Mouse (Mus musculus) kidney, postnatal 0 days (tissue): Measurements from ENCODE around the gene Tas2r143. TPM values are rescaled to one million over a fixed set of nuclear protein-coding genes. Genes with fewer than 3 reads are reported as not detected.

Experiments
- ATAC-seq: fragments of 200-750 bp; cut with Nextera tagmentation; replicated peaks from 2 replicates; pipeline ENCODE4 v1.8.0; 2017; ENCODE audit warnings: low read depth, moderate number of reproducible peaks, moderate TSS enrichment, moderate library complexity; ENCODE audit not compliant: low FRiP score
- DNase-seq: peaks from one replicate; pipeline ENCODE4 v3.0.0-alpha.2; 2016; ENCODE audit warnings: low spot score
- H3K27ac ChIP-seq: fragments of 300-500 bp; sonication (generic); 2 replicates; pipeline ENCODE4 v1.5.1; 2014; ENCODE audit warnings: mild to moderate bottlenecking
- H3K27me3 ChIP-seq: fragments of 300-500 bp; sonication (generic); 2 replicates; pipeline ENCODE4 v1.6.1; 2014; ENCODE audit warnings: low read length, mixed read lengths; ENCODE audit not compliant: insufficient read depth
- H3K36me3 ChIP-seq: fragments of 300-500 bp; sonication (generic); 2 replicates; pipeline ENCODE4 v1.6.1; 2014; ENCODE audit warnings: low read length, mixed read lengths; ENCODE audit not compliant: insufficient read depth
- H3K4me1 ChIP-seq: fragments of 300-500 bp; sonication (generic); replicated peaks from 2 replicates; pipeline ENCODE4 v1.6.1; 2014; ENCODE audit warnings: antibody characterized with exemption, low read length, mixed read lengths; ENCODE audit not compliant: insufficient read depth
- H3K4me2 ChIP-seq: fragments of 300-500 bp; sonication (generic); 2 replicates; pipeline ENCODE4 v1.6.1; 2014; ENCODE audit warnings: mild to moderate bottlenecking, low read length, moderate library complexity, mixed read lengths
- H3K4me3 ChIP-seq: fragments of 300-500 bp; sonication (generic); replicated peaks from 2 replicates; pipeline ENCODE4 v1.5.1; 2014; ENCODE audit warnings: low read depth, low read length
- H3K9ac ChIP-seq: fragments of 300-500 bp; sonication (generic); 2 replicates; pipeline ENCODE4 v1.6.1; 2014; ENCODE audit warnings: low read depth, low read length
- H3K9me3 ChIP-seq: fragments of 300-500 bp; sonication (generic); replicated peaks from 2 replicates; pipeline ENCODE4 v1.6.1; 2016; ENCODE audit warnings: low read length, inconsistent platforms, mixed read lengths
- CTCF ChIP-seq: IDR thresholded peaks from 2 replicates; pipeline ENCODE4 v1.5.1; 2016; ENCODE audit warnings: antibody characterized with exemption, low read depth, mild to moderate bottlenecking, moderate library complexity
- WGBS: fragments of 180-500 bp; shearing (Covaris S2); extraction: QIAGEN DNeasy Blood & Tissue Kit; methylation state at CpG from one replicate; pipeline ENCODE4 v1.1.7; 2014; 5-methylcytosine and 5-hydroxymethylcytosine counted together
- polyA plus RNA-seq: library from polyadenylated mRNA; unstranded; fragments of >200 nt; fragmentation: Nextera tagmentation; extraction: Ambion mirVana; gene quantifications from 2 replicates; pipeline ENCODE4 v1.2.1, GENCODE M21; 2015

Gene Tas2r143
- polyA plus RNA-seq, 1 experiment from 2014 or later: not detected

GRCm38 (mm10) chr6:42372421-42372815 lies 27.6 kb upstream of the Tas2r143 start:
- Histone ChIP-seq H3K4me3 (peak overlapping the region; percentile 51), H3K27me3 (no peaks in the 10 kb centered on the region), H3K4me1 (peaks cover 13% of the 10 kb centered on the region; the same call in 1 of the 2 replicates), H3K9me3 (no peaks in the 10 kb centered on the region), H3K36me3 (no peaks in the 10 kb centered on the region), H3K4me2 (peak overlapping the region; percentile 94), H3K27ac (no peak overlapping the region), H3K9ac (peak overlapping the region; percentile 57)
- WGBS: 27% methylated on average over 9 of the region's 9 CpGs
- 0 out of 2 replicates have a peak, but pooled peaks have one; percentile 8 for ATAC-seq
- no peak for DNase-seq
- no peak for TF ChIP-seq CTCF

- peak; percentile 85 for ATAC-seq
- DNase-seq: peak; percentile 84
- Histone ChIP-seq H3K4me1 (peaks cover 13% of the 10 kb centered on the region; the same call in 1 of the 2 replicates), H3K9ac (peak within 1 kb of the TSS; percentile 57), H3K36me3 (no peaks in the 10 kb centered on the region), H3K4me3 (peak within 1 kb of the TSS; percentile 51), H3K4me2 (peak within 1 kb of the TSS; percentile 94), H3K9me3 (no peaks in the 10 kb centered on the region), H3K27ac (no peak within 1 kb of the TSS), H3K27me3 (no peaks in the 10 kb centered on the region)
- WGBS: 2% methylated on average over 33 of the region's 36 CpGs
- peak; percentile 68 for TF ChIP-seq CTCF
Measured at GRCm38 (mm10) chr6:42372816-42373547, 27.1 kb upstream of the Tas2r143 start, which contains the start of gene Epha1. Gene Epha1, minus strand, starts transcription at chr6:42373268.

DNA sequence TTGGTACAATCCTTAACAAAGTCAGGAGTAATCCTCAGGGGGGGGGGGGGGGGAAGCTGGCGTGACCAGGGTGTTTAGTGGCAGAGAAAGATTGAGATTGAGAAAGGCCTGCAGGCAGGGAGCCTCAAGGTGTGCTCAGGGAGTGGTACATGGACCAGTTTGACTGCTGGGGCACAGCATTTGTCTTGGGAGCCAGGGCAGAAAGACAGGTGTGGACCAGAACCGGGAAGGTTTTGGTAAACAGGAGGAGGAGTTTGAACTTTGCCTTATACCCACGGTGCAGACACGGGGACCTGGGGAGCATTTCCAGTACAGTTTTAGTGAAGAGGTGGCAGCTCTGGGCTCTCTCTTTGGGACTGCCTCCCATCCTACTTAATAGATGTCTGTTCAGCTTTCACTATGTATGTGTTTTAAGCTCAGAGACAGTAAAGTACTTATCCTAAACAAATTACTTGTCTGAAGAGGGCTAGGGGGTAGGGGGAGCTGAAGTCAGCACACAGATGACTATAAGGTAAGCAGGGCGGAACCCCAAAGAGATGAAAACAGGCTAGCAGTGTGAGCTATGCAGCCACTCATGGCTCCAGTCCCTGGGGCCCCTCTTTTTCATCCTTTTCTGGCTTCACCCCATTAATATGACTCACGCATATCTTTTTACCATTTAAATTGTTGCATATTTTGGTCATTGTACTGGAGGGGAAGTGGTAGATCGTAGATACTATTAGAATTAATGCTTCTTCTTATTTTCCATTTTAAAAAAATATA lies 26.2 kb upstream of the Tas2r143 start:
- peaks cover 13% of the 10 kb centered on the region; the same call in 1 of the 2 replicates for H3K4me1 ChIP-seq
- 41% methylated on average over 7 of the region's 7 CpGs for whole genome bisulfite sequencing
- peak overlapping the region; percentile 51 for H3K4me3 ChIP-seq
- no peaks in the 10 kb centered on the region for H3K36me3 ChIP-seq
- H3K27me3 ChIP-seq: no peaks in the 10 kb centered on the region
- DNase-seq: no peak
- ATAC-seq: peak; percentile 3; the same call in 1 of the 2 replicates
- H3K27ac ChIP-seq: no peak overlapping the region
- no peak for TF ChIP-seq CTCF
- H3K9ac ChIP-seq: 0 out of 2 replicates have a peak overlapping the region, but pooled peaks have one; percentile 25
- H3K9me3 ChIP-seq: no peaks in the 10 kb centered on the region
- peak overlapping the region; percentile 94 for H3K4me2 ChIP-seq

DNA sequence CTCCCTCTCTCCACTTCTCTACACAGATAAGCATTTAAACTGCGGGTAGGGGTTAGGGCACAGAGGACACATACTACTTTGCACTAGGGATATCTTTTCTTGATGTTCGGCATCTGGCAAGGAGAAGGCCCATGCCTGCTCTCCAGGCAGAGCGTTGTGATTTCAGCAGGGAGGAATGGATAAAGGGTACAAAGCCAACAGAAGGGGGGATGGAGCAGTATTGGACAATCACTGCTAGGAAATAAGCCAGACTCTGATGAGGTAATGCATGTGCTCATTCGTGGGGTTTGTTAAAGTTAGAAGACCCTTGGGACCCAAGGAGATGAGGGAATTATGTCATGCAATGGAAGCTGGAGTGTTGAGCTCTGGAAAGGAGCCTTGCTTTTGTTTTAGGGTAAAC lies 25.3 kb upstream of the Tas2r143 start:
- ATAC-seq: no peak
- H3K4me3 ChIP-seq: no peak overlapping the region

GRCm38 (mm10) chr6:42375131-42375530 lies 24.9 kb upstream of the Tas2r143 start:
- no peaks in the 10 kb centered on the region for H3K27me3 ChIP-seq
- peaks cover 13% of the 10 kb centered on the region; the same call in 1 of the 2 replicates for H3K4me1 ChIP-seq
- no peak for ATAC-seq
- TF ChIP-seq CTCF: no peak
- no peak overlapping the region for H3K27ac ChIP-seq
- H3K4me3 ChIP-seq: no peak overlapping the region
- H3K9ac ChIP-seq: no peak overlapping the region
- WGBS: 71% methylated on average over 2 of the region's 2 CpGs
- no peak for DNase-seq
- no peaks in the 10 kb centered on the region for H3K36me3 ChIP-seq
- no peak overlapping the region for H3K4me2 ChIP-seq
- H3K9me3 ChIP-seq: no peaks in the 10 kb centered on the region

More for the DNA sequence above, 25.3 kb upstream of the Tas2r143 start:
- Histone ChIP-seq H3K4me2 (no peak overlapping the region), H3K9me3 (no peaks in the 10 kb centered on the region), H3K9ac (no peak overlapping the region), H3K27ac (no peak overlapping the region), H3K27me3 (no peaks in the 10 kb centered on the region), H3K4me1 (peaks cover 13% of the 10 kb centered on the region; the same call in 1 of the 2 replicates), H3K36me3 (no peaks in the 10 kb centered on the region)
- TF ChIP-seq CTCF: no peak
- WGBS: 74% methylated on average over 4 of the region's 4 CpGs
- no peak for DNase-seq

GRCm38 (mm10) chr6:42376016-42376415 lies 24.0 kb upstream of the Tas2r143 start:
- no peak for ATAC-seq
- Histone ChIP-seq H3K4me3 (no peak overlapping the region), H3K27me3 (no peaks in the 10 kb centered on the region), H3K36me3 (no peaks in the 10 kb centered on the region), H3K9ac (no peak overlapping the region), H3K4me1 (peaks cover 13% of the 10 kb centered on the region; the same call in 1 of the 2 replicates), H3K9me3 (no peaks in the 10 kb centered on the region), H3K27ac (no peak overlapping the region), H3K4me2 (no peak overlapping the region)
- TF ChIP-seq CTCF: no peak
- WGBS: 38% methylated on average over 4 of the region's 4 CpGs
- peak; percentile 49 for DNase-seq
